Mouse (Mus musculus): ENCODE data around the gene Grip1.

DNA sequence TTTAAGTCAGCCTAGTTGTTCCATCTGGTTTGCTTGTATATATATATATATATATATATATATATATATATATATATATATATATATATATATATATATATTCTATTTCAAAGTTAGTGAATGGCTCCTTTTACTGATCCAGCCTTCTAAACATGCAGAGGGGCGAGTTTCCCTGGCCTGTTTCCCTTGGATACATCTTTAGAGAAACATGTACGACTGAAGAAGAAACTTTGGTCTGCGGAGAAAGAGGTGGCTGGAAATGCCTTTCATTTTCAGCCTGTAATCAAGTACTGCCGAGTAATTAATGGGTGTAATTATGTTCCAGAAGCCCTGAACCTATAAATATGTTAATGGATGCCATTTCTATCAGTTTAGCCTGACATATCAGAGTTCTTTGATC lies 366.8 kb downstream of the Grip1 start:
- TF ChIP-seq CTCF (IDR thresholded peaks at IDR 0.05; ENCODE audit: low read depth): no peak
- TF ChIP-seq EP300 (IDR thresholded peaks at IDR 0.05; ENCODE audit: low read depth): no peak

Measured in heart, postnatal 0 days (tissue).